Mouse (Mus musculus): Measurements from ENCODE around the gene Ankrd65.

The Ankrd65 gene

DNA sequence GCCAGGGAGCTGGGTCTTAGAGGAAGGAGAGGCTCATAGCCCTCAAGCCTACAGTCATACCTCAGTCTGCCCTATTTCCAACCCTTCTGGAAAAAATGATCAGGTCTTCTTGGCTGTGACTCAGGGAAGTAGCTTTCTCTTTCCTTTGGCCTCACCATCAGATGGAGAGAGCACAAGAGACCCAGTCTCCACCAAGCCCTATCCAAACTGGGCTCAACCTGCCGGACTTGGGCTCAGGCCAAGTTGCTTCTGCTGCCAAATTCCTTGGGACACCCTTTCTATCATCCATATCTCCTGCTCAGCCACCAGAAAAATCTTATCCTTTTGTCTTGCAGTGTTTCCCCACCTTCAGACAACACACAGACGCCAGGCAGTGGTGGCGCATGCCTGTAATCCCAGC lies 14.4 kb upstream of the Ankrd65 start:
- peak; percentile 95 for DNase-seq

DNA sequence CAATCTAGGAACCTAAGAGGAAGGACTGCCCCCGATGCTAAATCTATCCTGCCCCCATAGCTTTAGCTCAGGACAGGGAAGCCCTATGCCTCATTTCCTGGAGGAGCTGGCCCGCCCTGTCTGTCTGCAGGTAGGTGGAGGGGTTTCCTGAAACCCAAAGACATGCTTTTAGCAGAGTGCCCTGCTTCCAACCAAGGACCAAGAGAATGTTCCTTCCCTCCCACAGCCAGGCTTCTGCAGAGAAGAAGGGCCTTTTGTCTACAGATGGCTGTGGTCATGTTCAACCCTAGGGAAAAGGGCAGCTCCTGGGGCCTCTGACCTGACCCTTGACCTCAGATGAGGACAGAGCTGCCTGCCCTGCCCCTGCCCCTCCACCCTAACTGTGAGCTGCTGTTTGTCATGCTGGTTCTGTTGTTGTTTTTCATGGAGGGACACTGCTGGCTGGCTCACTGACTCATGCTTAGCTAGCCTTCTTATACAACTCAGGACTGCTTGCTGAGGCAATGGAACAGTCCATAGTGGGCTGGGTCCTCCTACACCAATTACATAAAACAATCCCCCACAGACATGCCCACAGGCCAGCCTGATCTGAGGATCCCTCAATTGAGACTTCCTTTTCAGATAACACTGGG lies 13.4 kb upstream of the Ankrd65 start:
- DNase-seq: peak; percentile 97

DNA sequence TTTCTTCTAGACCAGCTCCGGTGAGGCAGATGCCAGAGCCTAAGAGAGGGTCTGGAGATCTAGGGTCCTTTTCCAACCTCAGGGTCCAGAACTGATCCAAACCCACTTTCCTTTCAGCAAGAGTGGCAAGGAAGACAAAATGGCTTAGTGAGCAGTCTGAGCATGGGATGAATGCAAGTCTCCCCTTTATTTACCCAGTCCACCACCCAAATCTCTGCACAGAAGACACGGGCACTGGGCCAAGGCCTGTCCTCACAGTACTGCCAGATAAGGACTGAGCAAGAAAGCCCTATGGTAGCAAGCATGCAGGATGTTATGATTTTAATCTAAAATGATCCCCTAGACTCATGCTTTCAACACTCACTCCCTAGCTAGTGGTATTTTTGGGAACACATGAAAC lies 12.4 kb upstream of the Ankrd65 start:
- DNase-seq: peak; percentile 91

DNA sequence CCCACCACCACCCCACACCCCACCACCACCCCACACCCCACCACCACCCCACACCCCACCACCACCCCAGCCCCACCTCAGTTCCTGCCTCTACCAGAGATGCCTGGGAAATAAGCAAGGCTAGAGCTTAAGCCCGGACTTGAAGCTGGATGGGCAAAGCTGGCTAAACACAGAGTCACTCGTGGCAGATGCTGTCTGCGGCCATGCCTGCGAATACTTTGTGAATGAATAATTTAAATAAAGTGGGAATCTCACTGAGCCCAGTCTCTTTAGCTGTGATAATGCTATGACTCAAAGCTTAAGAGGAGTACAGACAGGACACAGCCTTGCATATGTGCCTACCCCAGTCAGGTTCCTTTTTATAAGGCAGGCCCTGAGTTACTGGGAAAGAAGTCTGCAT lies 10.7 kb upstream of the Ankrd65 start:
- no peak for DNase-seq

DNA sequence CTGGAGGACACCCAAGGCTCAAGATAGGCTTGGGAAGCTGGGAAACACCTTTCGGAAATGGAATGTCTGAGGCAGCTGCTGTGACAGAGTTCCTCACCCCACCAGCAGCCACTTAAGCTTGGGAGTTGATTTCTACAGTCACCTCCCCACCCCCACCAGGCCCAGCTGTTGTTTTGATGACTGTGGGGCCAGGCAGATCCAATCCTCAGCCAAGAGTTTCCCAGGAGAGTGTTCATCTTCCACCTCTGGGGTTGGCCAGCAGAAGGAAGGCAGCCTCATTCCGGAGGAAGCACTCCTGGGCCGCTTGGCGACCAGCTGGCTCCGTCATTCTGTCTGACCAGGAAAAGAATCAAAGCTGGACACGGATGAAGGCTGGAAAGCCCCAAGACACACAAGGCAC lies 9.3 kb upstream of the Ankrd65 start:
- peak; percentile 99 for DNase-seq

DNA sequence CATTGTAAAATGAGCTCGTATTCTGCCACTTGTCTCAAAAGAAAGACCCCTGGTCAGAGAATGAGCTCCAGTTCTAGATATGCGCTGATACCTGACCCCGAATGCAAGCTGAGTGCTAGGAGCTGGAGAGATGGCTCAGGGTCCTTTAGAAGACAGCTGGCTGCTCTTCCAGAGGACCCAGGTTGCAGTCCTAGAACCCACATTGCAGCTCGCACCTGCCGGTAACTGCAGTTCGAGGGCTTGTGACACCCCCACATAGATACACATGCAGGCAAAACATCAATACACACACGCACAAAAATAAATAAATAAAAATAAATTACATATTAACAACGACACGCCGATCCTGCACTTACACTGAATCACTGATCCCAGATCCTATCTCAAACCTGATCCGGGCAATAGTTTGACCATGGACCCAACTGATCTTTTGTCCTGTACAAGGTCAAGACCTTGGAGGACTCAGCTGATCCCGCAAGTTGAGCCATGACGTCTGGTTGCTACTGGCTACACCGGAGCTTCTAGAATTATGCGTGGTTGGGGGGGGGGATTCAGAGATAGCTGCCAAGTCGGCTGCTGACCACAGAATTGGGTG lies 6.7 kb upstream of the Ankrd65 start:
- DNase-seq: peak; percentile 88

DNA sequence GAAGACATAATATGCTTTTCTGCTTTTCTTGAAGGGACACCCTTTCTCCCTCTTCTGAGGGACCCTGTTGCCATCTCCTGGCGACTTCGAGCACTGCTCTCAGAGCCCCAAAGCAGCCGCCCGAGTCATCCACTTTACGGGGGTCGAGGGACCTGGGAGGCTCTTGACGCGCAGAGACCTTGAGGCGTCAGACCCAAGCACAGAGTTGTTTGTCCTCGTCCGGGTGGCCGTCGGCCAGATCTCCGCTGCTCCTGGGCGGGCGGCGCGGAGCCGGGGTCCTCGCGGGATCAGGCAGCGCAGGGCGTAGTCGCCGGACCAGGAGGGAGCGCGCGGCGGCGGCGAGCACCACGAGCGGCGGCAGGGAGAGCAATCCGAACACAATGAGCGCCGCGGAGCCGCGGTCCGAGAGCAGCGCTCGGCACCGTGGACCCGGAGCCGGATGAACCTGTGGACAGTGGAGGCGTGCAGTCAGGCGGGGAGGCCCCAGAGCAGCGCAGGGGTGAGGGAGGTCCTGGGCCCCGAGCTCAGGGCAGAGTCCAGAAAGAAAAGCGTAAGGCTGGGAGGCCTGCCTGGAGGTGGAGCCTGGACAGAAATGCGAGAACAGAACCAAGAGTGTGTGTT lies 6.0 kb upstream of the Ankrd65 start:
- DNase-seq: peak; percentile 98

DNA sequence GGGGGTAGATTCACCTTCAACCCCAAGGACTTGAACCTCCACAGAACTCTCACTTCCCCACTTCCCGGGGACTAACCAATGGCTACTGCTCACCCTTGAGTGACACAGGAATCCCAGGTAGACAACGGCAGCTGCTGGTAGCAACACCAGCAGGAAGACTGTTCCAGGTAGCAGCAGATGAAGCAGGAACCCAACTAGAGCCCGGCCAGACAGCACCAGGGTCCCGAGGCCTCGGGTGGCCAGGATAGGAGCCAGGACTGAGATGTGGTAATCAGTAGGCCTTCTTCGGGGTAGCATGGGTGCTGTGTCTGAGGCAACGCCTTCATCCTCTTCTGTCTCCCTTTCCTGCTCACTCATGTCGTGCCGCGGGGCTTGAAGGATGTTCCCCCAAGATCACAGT lies 5.0 kb upstream of the Ankrd65 start:
- DNase-seq: peak; percentile 90

DNA sequence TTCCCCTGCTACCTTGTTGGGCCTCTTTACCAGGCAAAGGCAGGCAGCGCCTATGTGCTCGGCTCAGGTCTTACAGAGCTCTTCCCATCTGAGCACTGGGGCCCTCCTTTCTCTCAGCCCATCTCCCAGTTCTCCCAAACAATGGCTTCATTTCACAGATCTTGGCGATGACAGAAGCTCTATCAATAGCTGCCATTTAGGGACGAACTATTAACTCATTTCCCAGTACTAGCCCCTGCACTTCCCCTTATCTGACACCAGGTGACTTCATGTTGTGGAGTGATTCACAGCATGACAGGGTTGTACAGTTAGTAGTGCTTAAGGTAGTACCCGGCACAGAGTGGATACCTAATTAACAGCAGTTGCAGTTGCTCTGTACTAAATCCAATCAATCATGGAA lies 4.4 kb upstream of the Ankrd65 start, which contains the start of gene Tmem88b:
Tmem88b (minus strand) TSS at position 56 of the 400 bp plus-strand sequence.
- DNase-seq: peak; percentile 79

DNA sequence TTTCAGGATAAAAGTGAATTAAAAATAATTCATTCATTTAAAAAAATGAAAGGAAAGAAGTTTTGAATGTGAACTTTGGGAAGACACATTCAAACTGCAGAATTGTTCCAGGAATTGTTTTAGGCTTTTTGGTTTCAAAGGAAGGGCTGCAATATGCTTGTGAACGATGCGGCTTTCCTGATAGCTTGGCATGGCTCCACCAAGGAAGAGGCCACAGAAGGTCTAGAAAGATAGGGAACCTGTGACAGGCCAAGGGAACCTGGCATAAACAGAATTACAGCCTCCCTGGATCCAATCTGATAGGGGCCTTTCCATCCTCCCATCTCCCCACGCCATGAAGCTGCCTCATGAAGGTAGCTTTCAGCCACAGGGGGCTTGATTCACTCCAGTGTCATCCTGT lies 1.9 kb upstream of the Ankrd65 start:
- peak; percentile 83 for DNase-seq

DNA sequence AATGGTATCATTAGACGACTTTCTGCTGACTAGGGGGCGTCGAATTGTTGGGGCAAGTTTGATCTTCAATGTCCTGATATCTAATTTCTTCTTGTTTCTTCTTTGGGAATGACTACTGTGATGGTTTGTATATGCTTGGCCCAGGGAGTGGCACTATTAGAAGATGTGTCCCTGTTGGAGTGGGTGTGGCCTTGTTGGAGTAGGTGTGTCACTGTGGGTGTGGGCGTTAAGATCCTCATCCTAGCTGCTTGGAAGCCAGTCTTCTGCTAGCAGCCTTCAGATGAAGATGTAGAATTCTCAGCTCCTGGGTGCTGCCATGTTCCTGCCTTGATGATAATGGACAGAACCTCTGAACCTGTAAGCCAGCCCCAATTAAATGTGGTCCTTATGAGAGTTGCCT lies 1.4 kb upstream of the Ankrd65 start:
- peak; percentile 87 for DNase-seq

DNA sequence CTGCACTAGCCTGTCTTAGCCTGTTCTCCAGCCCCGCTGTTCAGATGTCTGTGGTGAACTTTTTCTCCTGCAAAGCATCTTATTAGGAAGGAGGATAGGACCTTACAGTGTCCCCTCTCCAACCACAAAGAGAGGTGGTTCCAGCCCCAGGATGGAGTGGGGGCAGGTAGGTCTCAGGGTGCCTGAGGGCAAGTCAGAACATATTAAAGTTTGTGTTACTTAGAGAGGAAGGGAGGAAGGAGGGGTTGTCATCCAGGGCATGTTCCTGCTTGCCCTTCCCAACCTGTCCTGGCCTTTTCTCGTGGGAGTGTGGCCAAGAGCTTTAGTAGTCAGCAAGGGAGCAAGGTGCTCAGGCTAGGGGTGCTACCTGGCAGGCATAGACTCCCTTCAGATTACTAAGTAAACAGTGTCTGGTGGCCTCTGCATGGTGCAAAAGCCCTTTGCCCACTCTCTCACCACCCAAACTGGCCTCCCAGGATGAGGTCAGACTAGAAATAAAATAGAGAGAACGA lies 467 bp downstream of the Ankrd65 start:
- peak; percentile 86 for DNase-seq

DNA sequence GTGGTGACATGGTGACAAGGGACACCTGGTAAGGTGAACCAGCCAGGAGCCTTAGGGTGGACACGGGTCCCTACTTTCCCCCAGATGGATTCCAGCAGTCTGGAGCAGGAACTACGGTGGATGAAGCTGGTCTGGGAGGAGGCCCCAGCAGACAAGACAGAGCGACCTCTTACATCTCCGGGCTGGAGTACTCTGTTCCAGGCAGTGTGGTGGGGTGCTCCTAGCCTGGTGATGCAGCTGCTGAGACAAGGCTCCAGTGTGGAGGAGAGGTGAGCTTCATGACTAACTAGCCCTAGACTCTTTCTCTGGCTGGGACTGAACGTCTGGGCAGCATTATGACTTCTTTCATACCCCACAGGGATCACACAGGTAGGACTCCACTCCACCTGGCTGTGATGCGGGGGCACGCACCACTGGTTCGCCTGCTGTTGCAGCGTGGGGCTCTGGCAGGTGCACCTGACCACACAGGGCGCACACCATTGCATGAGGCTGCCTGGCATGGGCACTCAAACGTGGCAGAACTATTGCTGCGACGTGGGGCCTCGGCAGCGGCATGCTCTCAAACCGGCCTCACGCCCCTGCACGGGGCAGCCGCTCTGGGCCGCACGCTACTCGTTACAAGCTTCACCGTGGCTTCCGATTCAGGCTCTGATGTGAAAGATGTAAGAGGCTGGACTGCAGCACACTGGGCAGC lies 1.1 kb downstream of the Ankrd65 start:
- DNase-seq: no peak

DNA sequence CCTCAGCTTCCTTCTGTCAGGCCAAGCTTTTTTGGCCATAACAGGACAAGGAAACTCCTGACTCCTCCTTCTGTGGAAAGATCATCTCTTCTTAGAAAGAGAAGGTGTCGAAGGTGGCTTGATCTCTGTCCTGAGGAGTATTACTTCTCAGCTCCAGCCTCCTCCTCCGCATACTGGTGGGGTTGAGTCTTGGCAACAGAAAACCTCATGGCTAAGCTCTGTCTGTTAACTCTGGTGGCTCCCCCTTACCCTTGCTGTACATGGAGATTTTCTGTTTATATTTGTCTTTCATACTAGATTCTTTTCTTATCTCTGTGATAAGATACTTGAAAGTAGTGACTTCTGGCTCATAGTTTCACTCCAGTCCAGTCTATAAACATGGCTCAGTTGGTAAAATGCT lies 3.5 kb downstream of the Ankrd65 start:
- peak; percentile 72 for DNase-seq

DNA sequence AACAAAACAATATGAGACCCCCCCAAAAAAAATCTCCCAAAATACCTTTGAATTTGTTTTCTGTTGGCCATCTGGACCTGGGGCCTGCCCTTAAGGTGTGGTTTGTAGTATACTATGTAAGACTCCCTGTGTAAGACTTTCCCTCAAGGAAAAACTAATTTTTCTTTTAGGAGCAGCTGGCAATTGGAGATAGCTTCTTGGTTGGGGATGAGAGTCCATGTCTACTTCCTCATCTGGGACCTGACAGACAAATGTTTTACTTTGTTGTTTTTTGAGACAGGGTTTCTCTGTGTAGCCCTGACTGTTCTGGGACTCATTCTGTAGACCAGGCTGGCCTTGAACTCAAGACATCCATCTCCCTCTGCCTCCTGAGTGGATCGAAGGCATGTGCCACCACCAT lies 11.8 kb downstream of the Ankrd65 start:
- peak; percentile 33 for DNase-seq

DNA sequence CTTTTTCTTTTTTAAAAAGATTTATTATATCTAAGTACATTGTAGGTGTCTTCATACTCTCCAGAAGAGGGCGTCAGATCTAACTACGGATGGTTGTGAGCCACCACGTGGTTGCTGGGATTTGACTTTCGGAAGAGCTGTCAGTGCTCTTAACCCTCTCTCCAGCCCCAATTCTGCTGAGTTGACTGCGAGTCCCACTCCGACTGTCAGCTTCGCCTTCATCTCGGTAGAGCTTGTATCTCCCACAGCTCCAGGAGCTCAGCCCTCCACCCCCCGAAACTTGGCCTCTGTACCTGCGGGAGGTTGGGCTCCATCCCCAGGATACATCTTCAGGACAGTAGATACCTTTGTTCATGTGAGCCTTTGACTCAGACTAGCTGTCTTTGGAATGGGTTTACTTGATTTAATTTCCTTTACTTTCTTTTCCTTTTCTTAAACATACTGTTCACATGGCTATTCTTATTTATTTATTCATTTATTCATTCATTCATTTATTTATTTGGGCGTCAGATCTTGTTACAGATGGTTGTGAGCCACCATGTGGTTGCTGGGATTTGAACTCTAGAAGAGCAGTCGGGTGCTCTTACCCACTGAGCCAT lies 12.6 kb downstream of the Ankrd65 start, which contains the start of gene Mrpl20:
Mrpl20 (plus strand) TSS at position 138 of the 599 bp plus-strand sequence.
- DNase-seq: peak; percentile 87

DNA sequence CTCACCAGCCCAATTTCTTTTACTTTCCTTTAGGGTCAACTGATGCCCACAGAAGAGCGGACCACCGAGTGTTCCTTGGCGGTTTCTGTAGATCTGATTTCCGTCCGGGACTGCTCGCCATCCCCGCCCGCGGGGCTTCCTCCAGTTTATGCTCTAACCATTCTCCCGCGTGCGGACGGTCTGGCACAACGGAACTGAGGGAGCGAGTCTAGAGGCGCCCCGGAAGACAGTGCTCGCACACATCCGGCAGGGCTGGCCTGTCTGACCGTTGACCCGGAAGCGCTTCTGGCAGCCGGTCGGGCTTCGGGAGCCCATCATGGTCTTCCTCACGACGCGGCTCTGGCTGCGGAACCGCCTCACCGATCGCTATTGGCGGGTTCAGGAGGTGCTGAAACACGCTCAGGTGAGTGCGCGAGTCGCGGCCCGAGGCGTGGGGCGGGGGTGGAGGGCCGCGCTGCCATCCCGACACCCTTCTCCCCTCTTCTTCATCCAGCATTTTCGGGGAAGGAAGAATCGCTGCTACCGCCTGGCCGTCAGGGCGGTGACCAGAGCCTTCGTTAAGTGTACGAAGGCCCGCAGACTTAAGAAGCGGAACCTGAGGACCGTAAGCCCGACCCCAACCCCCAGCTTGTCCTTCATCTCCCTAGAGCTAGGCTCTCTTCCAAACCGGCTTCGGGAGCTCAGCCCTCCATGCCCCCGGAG lies 13.3 kb downstream of the Ankrd65 start:
- peak; percentile 99 for DNase-seq

DNA sequence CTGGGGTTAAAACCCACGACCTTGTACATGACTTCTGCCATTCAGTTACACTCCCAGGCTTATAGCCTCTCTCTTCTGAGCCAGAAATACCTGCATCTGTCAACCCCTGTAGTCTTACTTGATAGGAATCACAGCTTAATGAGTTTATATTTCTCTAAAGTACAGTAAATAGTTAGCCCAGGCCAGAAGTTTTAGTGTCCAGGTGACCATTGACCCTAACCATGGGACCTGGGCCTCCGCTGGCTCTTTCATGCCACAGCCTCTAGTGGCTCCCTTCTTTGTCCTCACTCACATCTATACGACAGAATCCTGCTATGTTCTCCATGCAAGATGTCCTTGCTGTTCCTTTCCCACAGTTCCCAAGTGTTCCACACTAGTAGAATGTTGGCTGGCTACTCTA lies 17.6 kb downstream of the Ankrd65 start:
- peak; percentile 41 for DNase-seq

DNA sequence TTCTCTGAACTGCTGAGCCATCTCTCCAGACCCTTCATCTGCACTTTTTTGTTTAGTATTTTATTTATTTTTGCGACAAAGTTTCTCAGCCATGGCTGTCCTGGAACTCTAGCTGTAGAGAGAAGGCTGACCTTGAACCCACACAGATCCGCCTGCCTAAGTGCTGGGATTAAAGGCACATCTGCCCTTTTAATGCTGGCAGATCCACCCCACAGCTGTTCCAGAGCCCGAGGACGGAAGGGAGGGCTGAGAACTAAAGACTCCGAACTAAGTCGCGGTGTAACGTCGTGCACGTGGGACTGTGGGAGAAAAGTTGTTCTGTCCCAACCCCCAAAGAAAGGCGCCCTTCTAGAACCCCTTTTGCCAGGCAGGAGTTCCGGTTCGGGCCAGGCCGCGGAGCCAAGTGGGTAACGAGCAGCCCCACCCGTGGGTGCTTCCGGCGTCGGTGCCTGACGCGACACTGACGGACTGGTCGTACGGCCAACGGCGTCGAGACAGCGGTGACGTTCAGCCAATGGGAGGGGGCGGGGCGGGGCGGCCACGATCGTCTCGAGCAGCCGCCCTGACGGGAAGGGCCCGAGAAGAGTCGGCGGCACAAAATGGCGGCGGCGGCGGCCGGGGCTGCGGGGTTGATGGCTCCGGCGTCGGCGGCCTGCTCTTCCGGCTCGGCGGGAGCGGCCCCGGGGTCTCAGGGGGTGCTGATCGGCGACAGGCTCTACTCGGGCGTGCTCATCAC lies 21.9 kb downstream of the Ankrd65 start, which contains the start of gene Ccnl2:
Ccnl2 (plus strand) TSS at position 561 of the 736 bp plus-strand sequence.
- DNase-seq: peak; percentile 99

DNA sequence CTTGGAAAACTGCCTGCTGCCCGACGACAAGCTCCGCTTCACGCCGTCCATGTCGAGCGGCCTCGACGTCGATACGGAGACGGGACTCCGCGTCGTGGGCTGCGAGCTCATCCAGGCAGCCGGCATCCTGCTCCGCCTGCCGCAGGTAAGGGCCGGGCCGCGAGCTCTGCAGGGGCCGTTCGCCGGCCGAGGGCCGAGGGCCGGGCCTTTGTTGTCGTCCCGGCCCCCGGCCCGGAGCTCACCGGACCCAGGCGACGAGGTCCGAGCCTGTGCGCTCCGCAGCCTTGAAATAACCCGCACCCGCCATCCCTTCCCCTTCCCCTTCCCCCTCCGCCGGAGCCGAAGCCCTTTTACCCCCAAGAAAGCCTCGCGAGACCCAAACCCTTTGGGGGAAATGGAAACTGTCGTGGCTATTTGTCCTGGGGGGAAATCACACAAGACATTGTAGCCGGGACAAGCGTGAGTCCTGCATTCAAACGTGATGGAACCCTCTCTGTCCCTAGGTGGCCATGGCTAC lies 22.5 kb downstream of the Ankrd65 start:
- peak; percentile 92 for DNase-seq

DNA sequence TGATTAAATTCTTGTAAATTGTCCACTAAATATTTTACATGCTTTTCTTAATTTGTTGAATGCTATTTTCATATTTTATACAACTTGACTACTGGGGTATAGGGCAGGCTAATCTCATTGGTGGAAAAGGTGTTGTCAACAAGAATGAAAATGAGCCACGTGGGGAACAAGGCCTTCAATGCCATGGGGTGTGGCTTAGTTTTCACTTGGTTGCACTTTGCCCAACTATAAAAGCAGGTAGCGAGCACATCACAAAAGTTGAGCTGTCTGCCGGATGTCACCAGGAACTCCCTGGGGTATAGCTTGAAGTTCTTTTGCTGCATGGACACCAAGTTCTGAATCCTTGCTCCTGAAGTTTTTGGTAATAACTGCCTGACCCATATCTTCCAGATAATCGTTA lies 27.3 kb downstream of the Ankrd65 start:
- DNase-seq: peak; percentile 64
